Mouse (Mus musculus) megakaryocyte, embryonic 14.5 days (primary cell): ENCODE measurements around the gene Clmp.

Experiments used
- FLI1 ChIP-seq: IDR thresholded peaks from 2 replicates; pipeline ENCODE4 v1.6.1; 2012; ENCODE audit warnings: low read length, inconsistent platforms, mixed read lengths
- GATA1 ChIP-seq: IDR thresholded peaks from 3 replicates; pipeline ENCODE4 v1.6.1; 2012; ENCODE audit warnings: mixed read lengths, low read length, inconsistent platforms, borderline replicate concordance

DNA sequence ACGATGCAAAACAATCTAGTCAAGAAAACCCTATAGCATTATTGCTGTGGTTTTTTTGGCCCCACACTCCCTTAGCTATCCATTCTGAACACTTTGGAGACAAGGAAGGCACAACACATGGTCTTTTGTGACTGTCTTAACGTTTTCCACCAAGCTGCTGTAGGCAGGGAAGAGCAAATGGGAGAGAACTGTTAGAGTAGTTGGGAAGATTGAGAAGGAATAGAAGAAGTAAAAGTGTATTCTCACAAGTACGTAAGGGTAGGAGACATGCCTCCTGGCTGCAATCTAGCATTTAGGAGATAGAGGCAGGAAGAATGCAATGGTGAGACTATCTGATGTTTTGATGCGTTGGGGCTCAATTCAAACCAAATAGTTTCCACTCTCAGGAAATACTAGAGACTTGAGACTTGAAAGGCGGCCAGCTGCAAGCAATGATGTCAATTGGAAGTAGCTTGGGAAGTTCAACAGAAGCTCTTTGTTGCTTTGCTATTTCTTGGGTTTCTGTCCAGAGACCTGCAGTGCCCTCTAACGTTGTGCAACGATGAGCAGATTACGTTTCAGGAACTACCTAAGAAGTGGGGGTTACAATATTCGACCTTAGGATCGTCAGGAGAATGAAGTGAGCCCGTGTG is 121.6 kb downstream of the Clmp start:
- TF ChIP-seq GATA1 (no peak), FLI1 (no peak)
